Mouse (Mus musculus) G1E-ER4 (cell line): ENCODE results near the gene St6galnac3. TPM values are rescaled to one million over a fixed set of nuclear protein-coding genes. Genes with fewer than 3 reads are reported as not detected.

Experiments used
- GATA1 ChIP-seq: IDR thresholded peaks from one replicate; pipeline ENCODE4 v1.8.0; 2012; ENCODE audit warnings: low read length, inconsistent platforms
- polyA plus RNA-seq: library from polyadenylated mRNA; stranded (reverse); fragments of >175 nt; gene quantifications from 2 replicates; pipeline ENCODE4 v1.2.3, GENCODE M21; 2012

Gene St6galnac3
- polyA plus RNA-seq, 1 experiment = 1.9 TPM

- TF ChIP-seq GATA1 = no peak
Measured at GRCm38 (mm10) chr3:153598631-153599030, 126.3 kb downstream of the St6galnac3 start.

GRCm38 (mm10) chr3:153594531-153594930 lies 130.4 kb downstream of the St6galnac3 start:
- TF ChIP-seq GATA1 = no peak

DNA sequence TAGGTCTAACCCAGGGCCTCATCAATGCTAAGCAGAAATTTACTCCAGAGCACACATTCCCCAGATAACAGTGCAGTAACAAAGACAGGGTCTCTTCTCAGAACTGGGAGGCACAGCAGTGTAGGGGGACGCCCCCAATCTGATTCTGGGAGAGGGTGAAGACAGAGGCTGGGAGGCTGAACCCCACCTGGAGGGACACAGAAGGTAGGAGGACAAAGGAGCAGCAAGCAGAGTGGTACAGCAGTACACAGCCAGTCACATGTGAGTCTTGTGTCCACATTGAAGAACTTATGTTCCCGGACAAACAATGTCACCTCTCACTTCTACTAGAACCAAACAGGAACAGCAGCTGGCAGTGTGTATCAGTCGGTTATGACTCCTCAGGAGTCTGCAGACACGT lies 131.0 kb downstream of the St6galnac3 start:
- TF ChIP-seq GATA1 = no peak

GRCm38 (mm10) chr3:153593103-153593502 lies 131.9 kb downstream of the St6galnac3 start:
- TF ChIP-seq GATA1 = no peak

DNA sequence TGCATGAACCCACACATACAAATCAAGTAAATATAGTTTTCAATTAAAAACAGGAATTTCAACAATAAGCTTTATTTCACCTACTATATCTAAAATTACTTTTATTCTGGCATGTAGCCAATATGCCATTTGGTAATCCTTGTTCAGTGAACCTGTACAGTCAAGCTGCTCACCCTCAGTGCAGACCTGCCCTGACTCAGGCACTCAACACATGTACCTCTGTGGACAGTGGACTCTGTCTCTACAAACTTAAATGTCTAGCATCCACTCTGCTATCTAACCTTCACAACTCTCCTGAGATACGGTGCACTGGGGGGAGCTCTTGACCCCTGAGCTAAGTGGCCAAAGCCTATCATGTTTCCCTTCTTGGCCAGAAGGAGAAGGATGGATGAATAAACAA lies 137.4 kb downstream of the St6galnac3 start:
- no peak for TF ChIP-seq GATA1

DNA sequence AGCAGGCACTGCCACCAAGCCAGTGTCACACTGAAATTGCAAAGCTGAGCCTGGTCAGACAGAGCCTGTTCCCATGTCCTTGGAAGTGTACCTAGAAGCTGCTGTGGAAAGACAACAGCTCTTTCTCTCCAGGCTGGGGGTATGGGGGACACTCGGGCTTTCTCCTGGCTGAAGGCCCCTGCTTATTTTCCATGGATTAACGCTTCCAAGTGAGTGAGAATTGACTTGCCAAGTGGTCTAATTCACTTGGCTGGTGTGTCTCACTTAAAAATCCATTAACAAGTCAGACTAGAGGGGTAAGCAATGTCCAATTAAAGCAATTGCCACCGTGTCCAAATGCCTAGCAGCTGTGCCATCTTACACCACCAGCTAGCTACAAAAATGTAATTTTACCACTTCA lies 140.1 kb downstream of the St6galnac3 start:
- TF ChIP-seq GATA1 = no peak

DNA sequence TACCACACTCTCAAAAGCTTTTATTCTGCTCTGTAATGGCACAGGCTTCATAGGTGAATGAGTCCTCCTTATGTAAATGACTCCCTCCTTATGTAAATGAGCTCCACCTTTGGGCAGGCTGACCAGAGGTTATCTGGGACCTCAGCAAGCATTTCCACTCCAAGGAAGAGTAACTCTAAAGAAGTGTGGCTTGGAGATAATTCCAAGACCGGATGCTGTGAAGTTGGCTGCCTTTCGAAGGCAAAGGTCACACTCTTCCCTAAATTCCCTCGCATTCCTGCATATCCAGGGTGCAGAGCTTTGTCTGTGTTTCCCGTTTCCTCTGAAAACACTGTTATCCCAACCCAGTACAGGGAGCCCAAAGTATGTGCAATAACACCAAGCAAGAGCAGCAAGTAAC lies 142.9 kb downstream of the St6galnac3 start:
- no peak for TF ChIP-seq GATA1

DNA sequence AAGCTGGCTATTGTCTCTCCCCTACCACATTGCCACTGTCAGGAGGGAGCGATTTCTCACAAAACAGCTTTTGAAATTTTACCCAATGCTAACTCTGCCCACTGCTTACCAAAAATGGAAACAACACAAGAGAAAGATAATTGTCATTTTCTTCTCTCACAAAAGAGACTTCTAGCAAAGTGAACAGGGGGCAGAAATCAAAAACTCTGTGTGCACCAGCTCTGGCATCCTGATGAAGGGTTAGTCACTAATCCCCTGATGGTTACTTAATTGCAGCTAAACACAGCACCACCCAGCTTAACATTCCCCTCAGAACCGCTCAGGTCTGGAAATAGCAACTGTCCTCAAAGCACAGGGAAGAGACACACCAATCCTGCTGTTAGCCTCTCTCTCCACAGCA lies 144.3 kb downstream of the St6galnac3 start:
- TF ChIP-seq GATA1 = no peak

DNA sequence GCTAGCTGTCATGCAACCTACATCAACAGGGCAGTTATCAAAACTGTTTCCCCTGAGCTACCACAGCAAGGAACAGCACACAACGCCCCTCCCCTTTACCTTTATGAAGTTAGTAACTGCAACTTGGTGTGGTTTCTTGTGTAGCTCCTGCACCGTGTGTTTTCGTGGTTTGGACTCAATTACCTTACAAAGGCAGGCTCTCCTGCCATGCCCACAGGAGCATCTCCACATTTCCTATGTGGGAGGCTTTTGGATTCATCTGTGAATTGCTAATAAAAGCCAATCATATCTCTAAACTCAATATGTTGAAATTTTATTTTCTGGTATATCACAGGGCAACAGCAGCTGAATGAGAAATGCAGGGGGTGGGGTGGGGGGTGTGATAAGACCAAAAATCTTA lies 144.8 kb downstream of the St6galnac3 start:
- no peak for TF ChIP-seq GATA1

DNA sequence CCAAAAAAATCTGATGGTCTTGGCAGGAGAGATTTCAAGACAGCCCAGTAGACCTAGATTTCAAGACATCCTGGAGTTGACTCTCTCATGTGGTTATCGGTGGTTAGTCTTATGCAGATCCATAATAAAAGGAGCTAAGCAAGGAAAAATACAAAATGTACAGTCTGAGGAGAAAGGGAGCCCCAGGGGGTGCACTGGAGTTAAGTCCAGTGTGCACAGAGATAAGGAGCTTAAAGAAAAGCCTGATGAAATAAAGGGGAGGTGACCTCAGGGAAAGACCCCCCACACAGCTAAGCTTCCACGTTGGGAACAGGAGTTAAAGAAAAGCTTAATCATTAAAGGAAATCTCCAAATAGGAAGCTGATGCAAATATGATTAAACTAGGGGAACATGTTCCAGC lies 147.7 kb downstream of the St6galnac3 start:
- no peak for TF ChIP-seq GATA1

- no peak for TF ChIP-seq GATA1
Measured at GRCm38 (mm10) chr3:153571152-153571551, 153.8 kb downstream of the St6galnac3 start.

GRCm38 (mm10) chr3:153568815-153569214 lies 156.2 kb downstream of the St6galnac3 start:
- TF ChIP-seq GATA1 = peak; percentile 7

- no peak for TF ChIP-seq GATA1
Measured at GRCm38 (mm10) chr3:153567913-153568312, 157.1 kb downstream of the St6galnac3 start.

DNA sequence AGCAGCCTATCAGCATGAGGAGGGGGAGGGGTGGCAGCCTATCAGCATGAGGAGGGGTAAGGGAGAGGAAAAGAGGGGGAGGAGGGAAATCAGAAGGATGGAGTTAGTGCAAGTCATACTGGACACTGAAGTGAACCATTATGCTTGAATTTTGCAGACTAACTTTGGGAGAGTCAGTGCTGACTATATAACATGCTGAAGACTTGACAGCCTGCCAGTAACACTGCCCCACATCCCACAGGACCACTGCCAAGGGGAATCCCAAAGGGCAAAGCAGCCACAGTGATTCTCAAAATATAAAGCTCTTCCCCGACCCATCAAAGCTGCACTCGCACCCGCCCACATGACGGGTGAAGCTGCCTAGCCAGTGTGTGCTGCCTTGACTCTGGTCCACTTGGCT lies 157.5 kb downstream of the St6galnac3 start:
- no peak for TF ChIP-seq GATA1

GRCm38 (mm10) chr3:153566100-153566499 lies 158.9 kb downstream of the St6galnac3 start:
- no peak for TF ChIP-seq GATA1

DNA sequence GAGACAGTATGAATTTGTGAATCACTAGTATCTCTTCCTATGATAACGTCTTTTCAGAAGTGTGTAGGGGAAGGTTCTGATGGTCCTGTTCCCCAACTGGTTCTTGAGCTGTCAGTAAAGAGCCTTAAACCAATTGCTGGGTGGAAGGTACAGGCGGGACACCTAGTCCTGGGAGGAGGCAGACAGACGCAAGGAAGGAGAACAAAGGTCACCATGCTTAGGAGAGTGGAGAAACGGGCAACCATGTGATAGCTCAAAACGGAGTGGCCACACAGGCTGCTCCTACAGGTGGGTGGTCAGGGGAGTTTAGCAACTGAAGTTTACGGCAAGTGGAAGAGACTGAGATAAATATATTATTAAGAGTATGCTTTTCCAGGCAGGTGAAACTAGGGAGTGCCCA lies 164.1 kb downstream of the St6galnac3 start:
- TF ChIP-seq GATA1 = no peak

GRCm38 (mm10) chr3:153559586-153559985 lies 165.4 kb downstream of the St6galnac3 start:
- TF ChIP-seq GATA1 = no peak

GRCm38 (mm10) chr3:153556621-153557020 lies 168.4 kb downstream of the St6galnac3 start:
- no peak for TF ChIP-seq GATA1
